Mouse (Mus musculus) forebrain, embryonic 15.5 days (tissue): Measurements from ENCODE around the gene Ttll5. TPM values are rescaled to one million over a fixed set of nuclear protein-coding genes. Genes with fewer than 3 reads are reported as not detected.

Experiments used
- ATAC-seq: fragments of 200-750 bp; cut with Nextera tagmentation; replicated peaks from 2 replicates; pipeline ENCODE4 v1.8.0; 2017; ENCODE audit warnings: mild to moderate bottlenecking, moderate TSS enrichment, moderate library complexity
- H3K27ac ChIP-seq: fragments of 300-500 bp; sonication (generic); replicated peaks from 2 replicates; pipeline ENCODE4 v1.5.1; 2015; ENCODE audit warnings: mild to moderate bottlenecking, inconsistent platforms
- H3K27me3 ChIP-seq: fragments of 300-500 bp; sonication (generic); 2 replicates; pipeline ENCODE4 v1.6.1; 2015; ENCODE audit warnings: inconsistent platforms
- H3K36me3 ChIP-seq: fragments of 300-500 bp; sonication (generic); 2 replicates; pipeline ENCODE4 v1.6.1; 2015; ENCODE audit warnings: mild to moderate bottlenecking, inconsistent platforms
- H3K4me1 ChIP-seq: fragments of 300-500 bp; sonication (generic); 2 replicates; pipeline ENCODE4 v1.6.1; 2015; ENCODE audit warnings: inconsistent platforms
- H3K4me2 ChIP-seq: fragments of 300-500 bp; sonication (generic); replicated peaks from 2 replicates; pipeline ENCODE4 v1.6.1; 2015; ENCODE audit warnings: mild to moderate bottlenecking, inconsistent platforms
- H3K4me3 ChIP-seq: fragments of 300-500 bp; sonication (generic); 2 replicates; pipeline ENCODE4 v1.5.1; 2015; ENCODE audit warnings: mild to moderate bottlenecking, inconsistent platforms
- H3K9ac ChIP-seq: fragments of 300-500 bp; sonication (generic); replicated peaks from 2 replicates; pipeline ENCODE4 v1.6.1; 2015; ENCODE audit warnings: mild to moderate bottlenecking, inconsistent platforms
- H3K9me3 ChIP-seq: fragments of 300-500 bp; sonication (generic); 2 replicates; pipeline ENCODE4 v1.6.1; 2016; ENCODE audit warnings: inconsistent platforms
- WGBS: fragments of 180-500 bp; shearing (Covaris S2); methylation state at CpG from one replicate; pipeline ENCODE4 v1.1.7; 2015; ENCODE audit warnings: mixed read lengths; 5-methylcytosine and 5-hydroxymethylcytosine counted together
- polyA plus RNA-seq: library from polyadenylated mRNA; unstranded; fragments of >200 nt; fragmentation: Nextera tagmentation; extraction: Ambion mirVana; gene quantifications from 2 replicates; pipeline ENCODE4 v1.2.1, GENCODE M21; 2015

Ttll5 gene
- polyA plus RNA-seq, 1 experiment from 2014 or later: 15.4 TPM

DNA sequence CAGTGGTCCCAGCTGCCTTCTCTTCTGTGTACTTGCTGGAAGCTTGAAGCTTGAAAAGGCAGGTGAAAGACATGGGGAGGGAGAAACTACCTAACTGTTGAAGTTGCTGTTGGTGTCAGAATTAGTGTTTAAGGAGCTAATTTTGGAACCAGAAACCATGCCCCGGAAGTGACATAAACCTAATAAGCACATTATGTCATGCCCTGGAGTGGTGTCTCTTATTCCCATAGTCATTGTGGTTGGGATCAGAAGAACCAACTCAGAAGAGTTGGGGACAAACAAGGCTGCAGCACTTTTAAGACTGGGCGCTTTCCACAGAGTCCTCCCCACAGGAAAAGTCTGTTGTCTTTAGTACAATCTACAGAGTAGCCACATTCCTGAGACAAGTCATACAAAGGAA, 134.0 kb downstream of the Ttll5 start:
- WGBS: 93% methylated on average over 2 of the region's 2 CpGs
- Histone ChIP-seq H3K36me3 (no peaks in the 10 kb centered on the region), H3K9me3 (no peaks in the 10 kb centered on the region), H3K4me3 (no peak overlapping the region), H3K27me3 (no peaks in the 10 kb centered on the region), H3K9ac (no peak overlapping the region), H3K4me2 (no peak overlapping the region), H3K4me1 (0 out of 2 replicates have a peak, but pooled peaks cover 4% of the 10 kb centered on the region), H3K27ac (no peak overlapping the region)
- ATAC-seq: no peak

GRCm38 (mm10) chr12:85959822-85960501, 135.5 kb downstream of the Ttll5 start:
- no peaks in the 10 kb centered on the region for H3K9me3 ChIP-seq
- no peak overlapping the region for H3K4me3 ChIP-seq
- ATAC-seq: no peak
- no peak overlapping the region for H3K4me2 ChIP-seq
- H3K4me1 ChIP-seq: 0 out of 2 replicates have a peak, but pooled peaks cover 4% of the 10 kb centered on the region
- 61% methylated on average over 10 of the region's 10 CpGs for WGBS
- no peak overlapping the region for H3K9ac ChIP-seq
- H3K36me3 ChIP-seq: no peaks in the 10 kb centered on the region
- no peak overlapping the region for H3K27ac ChIP-seq
- H3K27me3 ChIP-seq: no peaks in the 10 kb centered on the region

- no peaks in the 10 kb centered on the region for H3K36me3 ChIP-seq
- no peak overlapping the region for H3K9ac ChIP-seq
- H3K4me3 ChIP-seq: no peak overlapping the region
- no peak for ATAC-seq
- H3K9me3 ChIP-seq: no peaks in the 10 kb centered on the region
- WGBS: 72% methylated on average over 4 of the region's 4 CpGs
- no peak overlapping the region for H3K4me2 ChIP-seq
- H3K4me1 ChIP-seq: 0 out of 2 replicates have a peak, but pooled peaks cover 4% of the 10 kb centered on the region
- H3K27me3 ChIP-seq: no peaks in the 10 kb centered on the region
- H3K27ac ChIP-seq: no peak overlapping the region
Measured at GRCm38 (mm10) chr12:85960699-85961098, 136.2 kb downstream of the Ttll5 start.

DNA sequence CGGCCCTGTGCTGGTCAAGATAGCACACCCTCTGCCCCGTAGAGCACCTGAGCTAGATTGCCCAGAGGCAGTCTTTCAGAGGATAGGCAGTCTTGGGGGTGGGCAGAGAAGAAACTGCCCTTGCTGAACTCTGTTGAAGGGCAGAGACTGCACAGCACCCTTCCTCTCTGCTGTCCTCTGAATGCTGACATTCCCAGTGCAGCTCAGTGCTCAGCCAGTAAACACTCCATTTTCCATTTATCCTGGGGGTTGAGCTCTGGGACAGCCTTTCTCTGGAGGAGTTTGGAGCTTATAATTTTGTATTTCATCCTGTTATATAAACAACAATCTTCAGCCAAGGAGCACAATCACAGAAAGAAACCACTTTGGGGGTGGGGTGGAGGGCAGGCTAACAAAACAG, 138.7 kb downstream of the Ttll5 start:
- H3K4me2 ChIP-seq: no peak overlapping the region
- H3K9ac ChIP-seq: no peak overlapping the region
- no peaks in the 10 kb centered on the region for H3K9me3 ChIP-seq
- no peaks in the 10 kb centered on the region for H3K27me3 ChIP-seq
- 93% methylated on average over 2 of the region's 2 CpGs for WGBS
- no peaks in the 10 kb centered on the region for H3K36me3 ChIP-seq
- no peak overlapping the region for H3K4me3 ChIP-seq
- no peak overlapping the region for H3K27ac ChIP-seq
- 0 out of 2 replicates have a peak, but pooled peaks cover 4% of the 10 kb centered on the region for H3K4me1 ChIP-seq
- no peak for ATAC-seq

GRCm38 (mm10) chr12:85963699-85964098, 139.2 kb downstream of the Ttll5 start:
- H3K4me2 ChIP-seq: no peak overlapping the region
- no peak overlapping the region for H3K4me3 ChIP-seq
- H3K27ac ChIP-seq: no peak overlapping the region
- H3K27me3 ChIP-seq: no peaks in the 10 kb centered on the region
- no peaks in the 10 kb centered on the region for H3K36me3 ChIP-seq
- 0 out of 2 replicates have a peak, but pooled peaks cover 4% of the 10 kb centered on the region for H3K4me1 ChIP-seq
- no peak overlapping the region for H3K9ac ChIP-seq
- H3K9me3 ChIP-seq: no peaks in the 10 kb centered on the region
- no peak for ATAC-seq
- WGBS: 82% methylated on average over 11 of the region's 11 CpGs

- H3K4me2 ChIP-seq: no peak overlapping the region
- WGBS: 95% methylated on average over 3 of the region's 3 CpGs
- no peaks in the 10 kb centered on the region for H3K36me3 ChIP-seq
- no peak for ATAC-seq
- H3K27ac ChIP-seq: no peak overlapping the region
- H3K4me1 ChIP-seq: 0 out of 2 replicates have a peak, but pooled peaks cover 4% of the 10 kb centered on the region
- no peaks in the 10 kb centered on the region for H3K27me3 ChIP-seq
- H3K4me3 ChIP-seq: no peak overlapping the region
- no peaks in the 10 kb centered on the region for H3K9me3 ChIP-seq
- no peak overlapping the region for H3K9ac ChIP-seq
Measured at GRCm38 (mm10) chr12:85964436-85964835, 140.0 kb downstream of the Ttll5 start.

GRCm38 (mm10) chr12:85967812-85968211, 143.4 kb downstream of the Ttll5 start:
- no peak overlapping the region for H3K4me3 ChIP-seq
- H3K27ac ChIP-seq: no peak overlapping the region
- no peaks in the 10 kb centered on the region for H3K36me3 ChIP-seq
- ATAC-seq: no peak
- no peaks in the 10 kb centered on the region for H3K27me3 ChIP-seq
- no peaks in the 10 kb centered on the region for H3K9me3 ChIP-seq
- H3K4me1 ChIP-seq: no peaks in the 10 kb centered on the region
- no peak overlapping the region for H3K4me2 ChIP-seq
- H3K9ac ChIP-seq: no peak overlapping the region

DNA sequence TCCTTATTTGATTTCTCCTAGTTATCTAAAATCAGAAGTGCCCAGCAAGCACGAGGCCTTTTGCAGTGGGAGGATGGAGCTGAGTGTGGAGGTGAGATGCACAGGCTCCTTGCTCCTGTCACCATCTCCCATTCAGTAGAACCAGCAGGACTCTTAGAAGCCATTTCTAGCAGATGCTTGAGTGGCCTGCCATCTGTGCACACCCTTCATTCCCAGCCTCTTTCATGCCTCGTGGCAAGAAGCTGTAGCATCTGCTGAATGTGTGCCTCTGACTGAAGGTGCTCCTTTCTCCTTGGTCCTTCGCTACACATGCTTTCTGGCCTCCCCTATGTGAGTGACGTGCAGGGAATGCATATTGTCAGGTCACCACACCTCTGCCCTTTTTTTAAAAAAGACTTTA, 143.9 kb downstream of the Ttll5 start:
- H3K9me3 ChIP-seq: no peaks in the 10 kb centered on the region
- H3K36me3 ChIP-seq: no peaks in the 10 kb centered on the region
- no peak for ATAC-seq
- H3K4me1 ChIP-seq: no peaks in the 10 kb centered on the region
- WGBS: 66% methylated on average over 4 of the region's 4 CpGs
- no peak overlapping the region for H3K4me3 ChIP-seq
- H3K27me3 ChIP-seq: no peaks in the 10 kb centered on the region
- no peak overlapping the region for H3K4me2 ChIP-seq
- H3K9ac ChIP-seq: no peak overlapping the region
- H3K27ac ChIP-seq: no peak overlapping the region

GRCm38 (mm10) chr12:85969571-85969970, 145.1 kb downstream of the Ttll5 start:
- no peak overlapping the region for H3K4me3 ChIP-seq
- H3K9me3 ChIP-seq: no peaks in the 10 kb centered on the region
- no peak for ATAC-seq
- no peak overlapping the region for H3K27ac ChIP-seq
- no peaks in the 10 kb centered on the region for H3K4me1 ChIP-seq
- no peak overlapping the region for H3K4me2 ChIP-seq
- H3K27me3 ChIP-seq: no peaks in the 10 kb centered on the region
- 74% methylated on average over 5 of the region's 5 CpGs for WGBS
- no peaks in the 10 kb centered on the region for H3K36me3 ChIP-seq
- H3K9ac ChIP-seq: no peak overlapping the region

GRCm38 (mm10) chr12:85970191-85970590, 145.7 kb downstream of the Ttll5 start:
- no peaks in the 10 kb centered on the region for H3K36me3 ChIP-seq
- no peak for ATAC-seq
- WGBS: 65% methylated on average over 5 of the region's 5 CpGs

DNA sequence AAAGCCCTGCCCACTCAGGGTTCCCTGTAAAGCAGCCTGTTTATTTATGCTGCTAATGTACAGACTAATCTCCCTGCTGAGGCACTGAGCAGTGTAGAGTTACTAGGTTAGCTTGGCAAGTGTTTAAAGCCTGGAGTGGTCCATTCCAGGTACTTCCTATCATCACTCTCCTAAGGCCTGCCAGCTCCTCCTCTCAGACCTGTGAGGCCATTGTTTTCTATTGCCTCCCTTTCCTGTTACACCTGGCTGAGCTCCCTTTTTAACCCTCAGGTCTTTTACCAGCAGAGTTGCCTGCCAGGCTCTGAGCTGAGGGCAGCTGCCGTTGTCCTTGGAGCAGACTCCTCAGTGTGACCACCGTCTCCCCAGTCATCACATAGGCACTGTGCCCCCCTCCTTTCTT, 146.3 kb downstream of the Ttll5 start:
- ATAC-seq: no peak
- WGBS: 80% methylated on average over 2 of the region's 2 CpGs
- no peaks in the 10 kb centered on the region for H3K27me3 ChIP-seq
- H3K9me3 ChIP-seq: no peaks in the 10 kb centered on the region
- H3K4me3 ChIP-seq: no peak overlapping the region
- no peak overlapping the region for H3K9ac ChIP-seq
- no peak overlapping the region for H3K4me2 ChIP-seq
- H3K36me3 ChIP-seq: no peaks in the 10 kb centered on the region
- no peaks in the 10 kb centered on the region for H3K4me1 ChIP-seq
- H3K27ac ChIP-seq: no peak overlapping the region

More at GRCm38 (mm10) chr12:85970191-85970590, 145.7 kb downstream of the Ttll5 start:
- Histone ChIP-seq H3K4me2 (no peak overlapping the region), H3K4me1 (no peaks in the 10 kb centered on the region), H3K9ac (no peak overlapping the region), H3K27ac (no peak overlapping the region), H3K4me3 (no peak overlapping the region), H3K27me3 (no peaks in the 10 kb centered on the region), H3K9me3 (no peaks in the 10 kb centered on the region)

GRCm38 (mm10) chr12:85971655-85972054, 147.2 kb downstream of the Ttll5 start:
- Histone ChIP-seq H3K27me3 (no peaks in the 10 kb centered on the region), H3K9me3 (no peaks in the 10 kb centered on the region), H3K9ac (no peak overlapping the region), H3K4me2 (no peak overlapping the region), H3K4me1 (no peaks in the 10 kb centered on the region), H3K4me3 (no peak overlapping the region), H3K27ac (no peak overlapping the region), H3K36me3 (no peaks in the 10 kb centered on the region)
- ATAC-seq: no peak
- 86% methylated on average over 4 of the region's 4 CpGs for WGBS

DNA sequence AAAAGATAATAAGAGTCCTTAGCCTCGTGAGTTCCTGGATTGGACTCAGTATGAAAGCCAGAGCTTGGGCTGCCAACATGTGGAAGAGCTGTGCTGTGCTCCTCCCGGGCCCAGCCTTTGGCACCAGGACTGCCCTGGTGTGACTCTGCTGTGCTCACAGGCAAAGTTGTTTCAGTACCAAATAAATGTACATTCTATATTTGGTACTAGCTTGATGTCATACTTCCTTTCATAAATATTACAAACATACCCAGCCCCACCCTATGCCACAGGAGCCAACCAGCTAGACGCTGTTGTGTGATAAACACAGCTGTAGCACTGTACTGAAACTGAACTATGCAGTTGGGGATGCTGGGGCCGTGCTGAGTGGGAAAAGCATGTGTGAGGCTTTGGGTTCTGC, 149.1 kb downstream of the Ttll5 start:
- no peaks in the 10 kb centered on the region for H3K4me1 ChIP-seq
- no peak for ATAC-seq
- H3K27ac ChIP-seq: no peak overlapping the region
- H3K4me2 ChIP-seq: no peak overlapping the region
- no peaks in the 10 kb centered on the region for H3K36me3 ChIP-seq
- no peak overlapping the region for H3K4me3 ChIP-seq
- H3K9me3 ChIP-seq: no peaks in the 10 kb centered on the region
- no peak overlapping the region for H3K9ac ChIP-seq
- WGBS: 68% methylated on average over 4 of the region's 4 CpGs
- H3K27me3 ChIP-seq: no peaks in the 10 kb centered on the region
